Mouse (Mus musculus) telencephalon, adult 2 months (tissue): ENCODE measurements around the gene Wdpcp.
"Not testable (repeated sequence)": the region's sequence is repeated elsewhere in the genome, so short reads cannot be mapped to it uniquely, and the experiment has no call there.

Experiments used
- DNase-seq: peaks from one replicate; pipeline ENCODE4 v3.0.0-alpha.2; 2011; ENCODE audit warnings: low read depth, low spot score

The Wdpcp gene

GRCm38 (mm10) chr11:21571700-21572381, at the start of gene Wdpcp, which contains the start of gene Mdh1:
Gene Wdpcp, plus strand, starts transcription at chr11:21572235.
Gene Mdh1, minus strand, starts transcription at chr11:21572367.
- peak; percentile 100 for DNase-seq

GRCm38 (mm10) chr11:21528676-21529394, 43.2 kb upstream of the Wdpcp start:
- DNase-seq = peak; percentile 17

- DNase-seq = not testable (repeated sequence)
Observed at GRCm38 (mm10) chr11:21530856-21531255, 41.2 kb upstream of the Wdpcp start.

- no peak for DNase-seq
Observed at GRCm38 (mm10) chr11:21540072-21540471, 32.0 kb upstream of the Wdpcp start.

GRCm38 (mm10) chr11:21540622-21541021, 31.4 kb upstream of the Wdpcp start:
- no peak for DNase-seq

- no peak for DNase-seq
Observed at GRCm38 (mm10) chr11:21542731-21543130, 29.3 kb upstream of the Wdpcp start.

GRCm38 (mm10) chr11:21545021-21545420, 27.0 kb upstream of the Wdpcp start:
- DNase-seq = peak; percentile 80

GRCm38 (mm10) chr11:21545951-21546350, 26.1 kb upstream of the Wdpcp start:
- no peak for DNase-seq

DNA sequence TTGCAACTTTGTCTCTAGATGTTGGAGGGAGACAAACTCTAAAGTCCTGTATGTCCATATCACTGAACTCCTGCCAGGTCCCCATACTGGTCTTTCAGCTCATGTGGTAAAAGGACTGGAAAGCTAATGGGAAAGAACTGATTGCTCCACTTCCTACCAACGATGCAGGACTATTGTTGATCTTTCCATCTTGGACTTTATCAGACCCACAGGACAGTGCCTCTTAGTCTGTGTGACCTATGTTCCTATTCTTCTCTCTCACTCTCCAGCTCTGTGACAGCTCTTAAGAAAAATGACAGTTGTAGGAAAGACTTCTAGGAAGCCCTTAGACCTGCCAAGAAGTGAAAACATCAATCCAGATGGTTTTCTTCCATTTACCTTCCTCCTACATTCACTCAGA, 25.4 kb upstream of the Wdpcp start:
- DNase-seq = no peak

GRCm38 (mm10) chr11:21547518-21547917, 24.5 kb upstream of the Wdpcp start:
- no peak for DNase-seq

GRCm38 (mm10) chr11:21549052-21549451, 23.0 kb upstream of the Wdpcp start:
- DNase-seq = no peak

DNA sequence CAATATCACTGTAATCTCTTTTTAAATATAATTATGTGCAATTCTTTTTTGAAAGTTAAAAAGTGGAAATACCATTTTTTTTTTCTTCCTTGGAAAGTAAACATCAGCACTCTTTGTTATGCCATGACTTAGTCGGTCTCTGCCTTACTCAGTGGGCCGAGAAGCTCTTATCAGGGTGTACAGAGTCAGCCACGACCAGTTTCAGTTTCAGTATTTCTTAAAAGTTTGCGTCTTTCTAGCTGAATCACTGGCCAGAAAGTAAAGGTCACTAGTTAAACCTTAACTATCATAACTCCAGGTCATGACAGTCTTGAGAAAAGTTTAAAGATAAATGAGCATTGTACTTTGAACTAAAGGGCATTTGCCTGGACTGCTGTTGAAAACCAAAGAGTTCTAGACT, 22.3 kb upstream of the Wdpcp start:
- no peak for DNase-seq

- no peak for DNase-seq
Observed at GRCm38 (mm10) chr11:21550222-21551173, 21.5 kb upstream of the Wdpcp start.

DNA sequence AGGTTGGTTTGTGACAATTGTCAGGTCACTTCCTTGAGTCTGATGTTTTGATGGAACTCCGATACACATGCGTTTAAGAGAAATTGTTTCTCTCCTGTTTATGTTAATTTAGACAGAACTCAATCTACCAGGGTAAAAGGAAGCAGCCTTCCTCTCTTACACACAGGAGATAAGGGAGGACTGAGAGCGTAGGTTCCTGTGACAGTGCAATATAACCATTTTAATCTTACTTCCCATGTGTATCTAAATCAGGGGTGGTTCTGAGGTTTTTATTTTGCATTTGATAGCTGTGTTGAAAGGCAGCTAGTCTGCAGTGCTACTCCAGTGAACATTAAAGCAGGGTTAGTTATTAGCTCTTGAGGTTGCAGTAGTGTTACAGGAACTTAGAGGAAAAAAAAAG, 20.0 kb upstream of the Wdpcp start:
- DNase-seq = no peak

- DNase-seq = no peak
Observed at GRCm38 (mm10) chr11:21559727-21560126, 12.3 kb upstream of the Wdpcp start.

- DNase-seq = no peak
Observed at GRCm38 (mm10) chr11:21561347-21561746, 10.7 kb upstream of the Wdpcp start.

DNA sequence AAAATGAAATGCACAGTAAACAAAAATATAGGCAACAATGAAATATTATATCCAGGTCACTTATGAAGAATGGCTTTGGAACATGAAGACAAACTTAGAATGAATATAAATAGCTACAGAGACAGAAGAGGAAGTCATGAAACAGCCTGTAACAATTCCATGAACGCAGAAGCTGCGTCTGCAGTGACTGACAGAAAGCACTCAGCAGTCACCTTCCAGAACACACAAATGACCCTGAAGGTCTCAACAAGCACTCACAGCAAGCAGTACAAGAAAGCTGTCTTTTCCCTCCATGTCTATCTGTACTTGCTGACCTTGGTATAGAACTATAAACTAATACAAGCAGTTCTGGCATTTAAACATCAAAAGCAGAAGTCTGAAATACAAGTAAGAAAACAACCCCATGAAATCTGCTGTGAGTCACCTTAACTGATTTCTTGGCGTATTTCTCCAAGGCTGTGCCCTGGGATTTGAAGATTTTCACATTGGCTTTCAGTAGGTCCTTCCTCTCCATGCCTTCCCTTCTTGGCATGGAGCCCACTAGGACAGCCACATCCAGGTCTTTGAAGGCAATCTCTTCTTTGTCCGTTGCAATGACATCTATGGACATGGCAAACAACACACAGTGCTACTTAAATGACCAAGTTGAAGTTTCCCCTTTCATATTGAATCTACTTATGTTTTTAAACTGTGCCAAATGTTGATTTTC, 8.3 kb upstream of the Wdpcp start:
- no peak for DNase-seq

DNA sequence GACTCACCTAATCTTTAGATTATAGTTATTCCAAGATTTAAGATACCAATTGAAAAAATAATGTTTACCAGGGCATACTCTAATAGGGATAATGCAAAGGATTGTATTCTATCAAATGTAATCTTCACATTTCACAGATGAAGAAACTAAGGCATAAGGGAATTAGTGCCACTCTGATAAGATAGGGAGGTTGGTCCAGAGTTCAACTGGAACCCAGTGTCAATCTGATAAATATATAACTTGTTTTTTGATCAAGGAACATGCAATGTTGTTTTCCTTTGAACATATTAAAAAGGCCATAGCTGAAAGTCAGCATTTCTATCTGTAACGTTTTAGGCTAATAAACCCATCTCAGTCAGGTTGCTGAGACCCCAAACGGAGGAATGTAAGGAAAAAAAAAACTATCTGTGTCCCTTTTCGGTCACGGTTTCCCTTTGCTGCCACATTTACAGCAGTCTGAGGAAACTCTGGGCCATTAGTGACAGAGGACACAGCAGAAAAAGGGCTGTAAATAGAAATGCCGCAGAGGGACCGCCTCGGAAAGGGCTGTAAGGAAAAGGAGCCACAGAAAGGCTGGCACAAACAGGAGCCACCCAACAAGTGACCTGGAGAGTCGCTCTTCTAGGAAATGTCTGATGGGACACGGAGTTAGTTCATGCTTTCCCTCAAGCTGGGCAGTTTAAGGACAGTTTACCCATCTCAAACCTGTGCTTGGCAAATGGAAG, 7.2 kb upstream of the Wdpcp start:
- DNase-seq = no peak

GRCm38 (mm10) chr11:21566934-21567333, 5.1 kb upstream of the Wdpcp start:
- no peak for DNase-seq

DNA sequence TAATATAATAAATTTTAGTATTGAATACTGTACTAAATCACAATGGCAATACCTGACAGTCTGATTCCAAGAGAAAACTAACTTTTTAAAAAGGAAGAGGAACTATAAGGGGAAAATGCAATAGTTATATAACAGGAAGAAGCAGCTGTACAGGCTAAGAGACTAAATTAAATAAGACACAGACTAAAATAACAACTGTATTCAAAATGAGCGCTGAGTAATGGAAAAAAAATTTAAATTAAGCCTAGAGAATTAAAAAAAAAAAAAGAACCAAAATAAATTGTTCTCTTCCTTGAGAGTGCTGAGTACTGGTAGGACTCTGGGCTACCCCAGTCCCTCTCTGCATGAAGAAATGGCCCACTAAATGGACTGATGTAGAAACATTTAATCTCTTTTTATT, 4.3 kb upstream of the Wdpcp start:
- DNase-seq = no peak

DNA sequence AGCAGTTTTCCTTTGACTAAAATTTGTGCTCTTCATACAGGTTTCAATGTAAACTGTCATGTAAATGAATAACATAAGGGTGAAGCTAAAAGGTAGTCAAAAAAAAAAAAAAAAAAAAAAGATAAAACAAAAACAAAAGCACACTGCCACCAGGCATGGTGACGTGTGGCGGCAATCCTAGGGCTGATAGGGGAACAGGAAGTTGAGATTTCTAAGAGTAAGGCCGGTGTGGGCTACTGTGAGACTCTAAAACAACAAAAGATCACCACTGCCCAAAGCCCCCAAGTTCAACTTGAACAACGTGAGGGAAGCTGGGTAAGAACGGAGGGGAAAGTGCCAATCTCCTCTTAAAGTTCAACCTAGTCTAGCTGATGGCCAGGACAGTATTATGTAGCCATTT, 3.0 kb upstream of the Wdpcp start:
- no peak for DNase-seq
